Mouse (Mus musculus) CH12F3 (cell line): ENCODE results near the gene Thrap3.

Experiments used
- in situ Hi-C: fragments of 300-500 bp; cut with MboI; formaldehyde crosslinking; loops from 2 replicates; pipeline ENCODE4 v1.14.3; 2020; ENCODE audit warnings: low sequenced_read_pairs

The Thrap3 gene

DNA sequence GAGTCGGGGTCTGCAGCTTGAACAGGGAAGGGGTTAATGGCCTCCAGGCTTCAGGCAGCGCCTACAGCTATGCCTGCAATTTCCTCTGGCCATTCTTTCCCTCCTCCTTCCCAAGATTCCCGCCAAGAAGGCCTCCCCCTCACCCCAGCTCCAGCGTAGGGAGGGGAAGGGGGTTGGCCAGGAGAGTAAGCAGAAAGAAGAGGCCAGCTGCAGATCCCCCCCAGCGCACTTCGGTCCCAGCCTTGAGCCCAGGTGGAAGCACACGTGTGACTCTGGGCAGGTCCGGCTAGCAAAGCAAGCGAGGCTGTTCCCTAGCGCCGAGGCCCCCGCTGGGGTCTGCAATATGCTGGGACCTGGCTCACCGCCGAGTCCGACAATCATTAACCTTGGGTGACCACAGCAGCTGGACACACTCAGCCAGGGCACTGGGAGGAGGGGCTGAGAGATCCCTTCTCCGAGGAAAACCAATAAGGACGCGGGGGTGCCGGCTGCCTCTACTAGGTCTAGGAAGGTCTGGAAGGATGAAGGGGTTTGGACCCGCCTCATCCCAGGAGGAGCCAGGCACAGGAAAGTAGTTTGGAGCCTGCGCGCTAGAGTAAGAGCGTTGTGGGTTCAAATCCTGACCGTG is 54.9 kb downstream of the Thrap3 start, which contains the start of gene Eva1b:
Eva1b (plus strand) TSS at position 212 of the 628 bp plus-strand sequence.
- in situ Hi-C loops, result no loop called here

DNA sequence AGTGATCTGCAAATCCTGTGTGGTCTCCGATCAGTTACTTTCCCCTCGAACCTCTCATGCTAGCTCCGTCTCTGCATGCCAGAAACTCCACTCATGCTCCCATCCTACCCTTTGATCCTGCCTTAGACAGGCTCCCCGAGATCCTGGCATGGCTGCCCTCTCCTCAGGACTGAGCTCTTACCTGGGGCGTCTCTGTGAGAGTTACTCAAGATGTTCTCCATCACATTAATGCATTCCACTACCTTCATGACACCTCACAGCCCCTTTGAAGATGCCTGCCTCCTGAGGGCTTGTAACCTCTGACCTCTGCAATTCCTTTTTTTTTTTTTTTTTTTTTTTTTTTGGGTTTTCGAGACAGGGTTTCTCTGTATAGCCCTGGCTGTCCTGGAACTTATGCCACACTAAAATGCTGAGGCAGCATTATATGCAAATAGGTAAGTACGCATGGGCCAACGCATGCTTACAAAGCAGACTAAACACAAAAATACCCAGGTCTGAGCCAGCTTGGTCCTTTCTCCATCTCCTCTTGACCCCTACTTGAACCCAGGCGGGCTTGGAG is 55.5 kb downstream of the Thrap3 start:
- in situ Hi-C loops, result no loop called here

DNA sequence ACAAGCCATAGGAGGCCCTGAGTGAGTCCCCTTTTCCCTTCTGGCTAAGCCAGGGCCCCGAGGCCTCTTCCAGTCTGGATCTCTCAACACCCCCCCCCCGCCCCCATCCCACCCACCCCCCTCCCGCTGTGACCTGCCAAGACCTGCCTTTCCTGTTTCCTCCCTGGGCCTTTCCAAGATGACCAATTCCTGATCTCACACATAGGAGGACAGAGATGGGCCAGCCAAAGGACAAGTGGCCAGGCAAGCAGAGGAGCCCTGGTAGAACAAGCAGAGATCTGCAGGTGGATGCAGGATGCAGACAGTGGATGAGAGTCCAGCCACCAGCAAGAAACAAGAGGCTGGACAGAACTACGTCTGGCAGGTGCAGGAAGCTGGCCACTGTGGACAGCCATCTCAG is 57.2 kb downstream of the Thrap3 start:
- in situ Hi-C loops, result no loop called here

DNA sequence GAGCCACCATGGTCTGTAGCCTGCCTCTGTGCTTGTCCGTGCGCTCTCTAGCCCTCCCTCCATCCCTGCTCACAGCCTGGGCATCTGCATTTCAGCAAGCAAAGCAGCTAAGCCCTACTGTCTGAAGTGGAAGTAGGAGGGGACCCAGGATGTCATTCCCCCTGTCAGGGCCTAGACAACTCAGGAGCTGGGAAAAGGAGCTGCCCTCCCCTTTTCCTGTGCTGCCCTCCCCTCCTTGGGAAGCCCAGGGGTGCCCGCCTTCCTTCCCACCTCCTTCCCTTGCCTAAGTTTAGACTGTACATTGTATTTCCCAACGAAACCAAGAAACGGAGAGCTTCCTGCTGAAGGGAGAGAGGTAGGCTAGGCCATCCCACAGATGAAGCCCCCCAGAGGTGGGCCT is 61.5 kb downstream of the Thrap3 start:
- in situ Hi-C loops, result no loop called here

DNA sequence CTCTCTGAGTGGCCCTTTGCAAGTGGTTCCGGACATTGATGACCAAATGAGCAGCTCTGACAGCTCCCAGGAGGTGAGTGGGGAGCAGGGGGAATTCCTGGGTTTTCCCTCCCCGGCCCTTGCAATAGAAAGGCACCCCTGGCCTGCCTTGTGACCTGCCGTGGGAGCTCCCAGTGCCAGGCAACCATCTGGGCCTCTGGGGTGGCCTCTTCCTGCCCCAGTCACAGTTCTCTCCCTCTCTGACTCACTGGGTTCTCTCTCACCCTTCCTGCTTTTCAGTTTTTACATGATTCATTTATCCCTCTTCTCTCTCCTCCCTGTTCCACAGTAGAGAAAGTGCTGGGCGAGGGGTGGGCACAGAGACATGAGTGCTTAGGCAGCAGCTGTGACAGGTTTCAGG is 64.8 kb downstream of the Thrap3 start:
- in situ Hi-C loops, result no loop called here

DNA sequence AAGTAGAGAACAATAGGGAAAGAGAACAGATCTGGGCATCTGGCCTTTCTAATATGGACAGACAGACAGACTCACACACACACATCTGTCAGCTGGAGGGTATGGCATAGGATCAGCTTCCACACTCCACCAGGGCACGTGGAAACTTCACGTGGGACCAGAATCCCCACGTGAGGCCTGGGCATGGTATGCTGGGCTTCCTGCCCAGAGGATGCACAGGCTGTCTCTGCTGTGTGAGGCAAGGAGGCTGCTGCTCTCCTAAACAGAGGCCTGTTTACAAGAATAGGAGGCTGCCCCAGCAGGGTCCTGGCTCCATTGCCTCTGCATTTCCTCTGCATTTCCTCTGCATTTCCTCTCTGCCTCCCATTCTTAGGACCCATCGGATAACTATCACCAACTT is 67.9 kb downstream of the Thrap3 start:
- in situ Hi-C loops, result no loop called here

DNA sequence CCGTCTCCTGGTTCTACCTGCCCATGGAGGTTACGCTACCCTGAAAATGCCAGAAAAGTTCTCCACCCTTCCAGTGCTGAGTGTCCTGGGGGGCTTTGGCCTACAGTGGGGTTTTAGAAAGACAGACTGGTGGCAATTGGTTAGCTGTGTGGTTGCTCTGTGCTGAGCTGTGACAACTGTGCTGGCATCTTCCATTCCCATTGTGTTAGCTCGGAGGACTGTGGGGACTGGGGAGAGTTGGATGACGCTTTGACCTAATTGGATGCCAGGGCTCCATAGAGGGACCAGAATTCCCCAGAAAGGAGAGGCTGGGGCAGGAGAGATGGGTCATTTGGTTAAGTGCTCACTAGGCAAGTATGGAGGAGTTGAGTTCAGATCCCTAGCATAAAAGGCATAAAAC is 68.3 kb downstream of the Thrap3 start:
- in situ Hi-C loops, result no loop called here

DNA sequence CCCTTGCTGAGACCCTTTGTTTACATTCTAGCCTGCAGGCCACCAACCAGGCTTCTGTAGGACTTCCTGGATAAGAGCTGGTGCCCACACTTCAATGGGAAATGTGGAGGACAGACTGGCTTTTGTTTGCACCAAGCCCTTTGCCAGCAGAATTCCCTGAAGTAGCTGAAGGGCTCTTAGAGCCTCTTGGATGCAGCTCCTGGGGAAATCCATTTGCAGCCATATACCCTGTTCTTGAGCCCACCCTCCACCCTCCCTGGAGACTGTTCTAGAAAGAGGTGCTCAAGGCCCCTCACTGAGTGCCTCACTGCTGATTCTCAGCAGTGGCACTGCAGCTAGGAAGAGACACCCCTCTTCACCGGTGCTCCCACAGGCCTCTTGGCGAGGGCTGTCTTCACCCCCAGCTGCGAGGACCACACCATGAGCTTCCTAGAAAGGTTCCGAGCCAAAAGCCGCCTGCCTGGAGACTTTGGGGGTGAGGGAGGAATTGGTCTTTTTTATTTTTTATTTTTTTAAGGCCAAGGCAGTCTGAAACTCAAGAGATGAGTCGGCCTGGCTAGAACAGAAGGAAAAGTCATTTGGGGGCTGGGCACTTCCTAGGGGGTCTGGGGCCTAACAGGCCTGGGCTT is 69.8 kb downstream of the Thrap3 start:
- in situ Hi-C loops, result no loop called here

DNA sequence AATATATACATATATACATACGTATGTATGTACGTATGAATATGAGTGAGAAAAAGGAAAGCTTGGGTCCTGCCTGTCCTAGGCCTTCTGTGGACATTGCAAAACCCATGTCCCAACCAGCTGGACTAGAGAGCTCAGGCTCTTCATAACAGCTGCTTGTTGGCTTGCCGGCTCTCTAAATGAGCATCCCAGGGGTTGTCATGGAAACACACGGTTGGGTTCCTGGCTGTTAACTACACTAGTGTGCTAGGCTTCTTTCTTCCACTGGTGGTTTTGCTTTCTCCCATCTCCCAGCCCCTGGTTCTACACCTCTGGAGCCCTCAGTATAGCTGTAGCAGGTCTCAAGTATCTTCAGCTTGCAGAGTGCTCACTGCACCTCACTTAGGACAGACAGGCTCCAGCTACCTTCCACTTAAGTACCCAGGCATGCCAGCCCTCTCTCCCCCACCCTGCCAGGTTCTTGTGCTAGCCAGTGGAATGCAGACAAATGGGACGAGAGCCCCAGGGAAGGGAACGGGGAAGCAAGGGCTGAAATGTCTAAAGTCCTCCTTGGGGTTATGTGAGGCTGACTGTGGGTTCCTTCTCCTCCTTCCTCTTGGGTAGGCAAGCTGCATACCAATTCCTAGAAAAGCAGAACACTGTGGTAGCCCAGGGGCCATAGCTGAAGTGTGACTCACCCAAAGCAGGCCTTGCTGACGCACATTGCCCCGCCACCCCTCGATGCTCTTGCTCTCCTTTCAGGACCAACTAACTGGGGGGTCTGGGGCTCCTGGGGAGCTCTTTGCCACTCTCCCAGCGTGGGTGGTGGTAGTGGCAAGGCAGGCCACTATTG is 71.1 kb downstream of the Thrap3 start:
- in situ Hi-C loops, result no loop called here

DNA sequence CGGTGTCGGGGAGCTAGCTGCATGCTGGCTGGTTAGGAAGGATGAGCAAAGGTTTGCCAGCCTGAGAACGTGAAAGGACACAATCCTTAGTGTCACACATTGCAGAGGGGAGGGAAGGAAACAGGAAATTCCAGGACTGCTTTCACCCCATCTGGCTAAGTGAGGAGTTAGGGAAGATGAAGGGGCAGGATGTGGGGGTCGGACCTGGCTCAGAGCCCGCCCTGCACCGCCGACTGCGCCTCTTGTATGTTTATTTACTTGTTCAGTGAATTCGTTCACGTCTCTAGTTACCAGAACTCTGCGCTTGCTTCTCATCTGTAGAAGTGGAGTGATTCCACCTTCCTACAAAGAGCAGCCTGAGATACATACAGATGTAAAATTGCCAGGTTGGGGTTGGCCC is 72.1 kb downstream of the Thrap3 start:
- in situ Hi-C loops, result no loop called here

DNA sequence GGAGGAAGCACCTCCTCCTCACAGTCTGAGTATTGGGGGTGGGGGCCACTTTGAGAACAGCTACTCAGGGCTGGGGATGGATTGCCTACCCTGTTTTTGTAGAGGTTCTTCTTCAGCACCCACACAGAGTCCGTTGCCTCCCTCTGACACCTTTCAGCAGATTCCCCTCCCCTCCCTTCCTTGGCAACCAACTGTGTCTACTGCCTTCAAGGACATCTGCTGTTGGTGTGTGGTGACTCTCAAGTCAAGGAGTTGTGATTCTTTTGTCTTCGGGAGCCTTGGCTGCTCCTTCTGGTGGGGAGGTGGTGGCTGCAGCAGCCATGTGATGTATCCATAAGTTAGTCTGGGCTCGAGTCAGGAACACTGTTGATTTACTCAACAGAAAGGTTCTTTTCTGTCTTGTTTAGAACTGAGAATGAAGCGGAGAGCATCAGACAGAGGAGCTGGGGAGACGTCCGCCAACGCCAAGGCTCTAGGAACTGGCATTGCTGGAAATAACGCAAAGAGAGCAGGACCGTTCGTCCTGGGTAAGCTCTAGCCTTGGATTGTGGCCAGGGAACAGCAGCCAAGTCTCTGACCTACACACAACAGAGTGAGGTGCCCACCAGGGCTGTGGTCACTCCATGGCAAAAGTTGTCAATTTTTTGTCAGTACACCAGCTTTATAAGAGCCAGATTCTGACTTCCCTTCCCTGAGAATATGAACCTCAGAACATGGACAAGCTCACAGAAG is 79.1 kb downstream of the Thrap3 start:
- in situ Hi-C loops, result no loop called here

DNA sequence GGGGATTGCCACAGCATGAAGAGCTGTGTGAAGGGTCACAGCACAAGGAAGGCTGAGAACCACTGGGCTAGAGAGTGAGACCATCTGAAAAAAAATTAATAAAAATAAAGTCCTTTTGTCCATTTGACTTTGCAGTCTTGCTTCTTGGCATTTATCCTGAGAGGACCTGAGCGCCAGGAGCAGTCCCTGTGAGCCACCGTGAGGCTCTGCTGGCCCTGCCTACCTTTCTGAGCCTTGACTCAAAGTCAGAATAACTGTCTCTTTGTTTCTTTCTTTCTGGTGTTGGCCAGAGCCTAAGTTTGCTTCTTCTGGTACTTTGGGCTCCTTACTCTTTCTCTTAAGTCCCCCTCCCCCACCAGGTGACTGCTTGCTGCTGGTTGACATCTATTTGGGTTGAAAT is 82.1 kb downstream of the Thrap3 start:
- in situ Hi-C loops, result no loop called here

DNA sequence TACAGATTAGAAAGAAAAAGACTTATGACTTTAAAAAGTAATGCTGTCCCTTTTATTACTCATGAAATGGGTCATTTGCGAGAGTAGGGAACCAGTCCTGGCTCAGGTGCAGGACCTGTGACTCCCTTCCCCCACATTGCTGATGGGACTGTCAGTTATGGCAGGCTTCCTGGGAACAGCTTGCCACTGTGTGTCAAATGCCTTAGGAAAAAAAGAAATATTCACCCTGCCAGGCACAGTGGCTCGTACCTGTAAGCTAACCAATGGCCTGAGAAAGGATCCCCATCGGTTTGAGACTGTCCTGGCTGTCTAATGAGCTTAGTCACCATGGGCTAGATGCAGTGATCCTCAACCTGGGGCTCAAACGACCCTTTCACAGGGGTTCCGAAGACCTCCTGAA is 82.5 kb downstream of the Thrap3 start:
- in situ Hi-C loops, result no loop called here

DNA sequence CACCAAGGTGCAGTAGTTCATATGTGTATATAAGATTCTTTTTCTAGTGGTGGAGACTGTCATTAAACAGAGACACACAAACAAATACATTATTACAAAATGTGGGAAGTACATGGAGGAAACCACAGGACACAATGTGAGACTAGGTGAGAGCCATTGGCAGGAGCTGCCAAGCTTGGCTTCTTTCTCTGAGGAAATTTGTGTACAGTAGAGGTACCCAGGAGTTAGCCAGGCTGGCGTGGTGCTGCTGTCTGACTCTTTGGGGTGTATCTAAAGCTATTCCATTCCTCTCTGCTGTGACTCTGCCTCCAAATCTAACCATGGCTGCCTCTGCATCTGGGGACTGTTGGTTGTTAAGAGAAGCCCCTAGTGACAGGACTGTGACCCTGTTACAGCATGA is 83.5 kb downstream of the Thrap3 start:
- in situ Hi-C loops, result no loop called here

DNA sequence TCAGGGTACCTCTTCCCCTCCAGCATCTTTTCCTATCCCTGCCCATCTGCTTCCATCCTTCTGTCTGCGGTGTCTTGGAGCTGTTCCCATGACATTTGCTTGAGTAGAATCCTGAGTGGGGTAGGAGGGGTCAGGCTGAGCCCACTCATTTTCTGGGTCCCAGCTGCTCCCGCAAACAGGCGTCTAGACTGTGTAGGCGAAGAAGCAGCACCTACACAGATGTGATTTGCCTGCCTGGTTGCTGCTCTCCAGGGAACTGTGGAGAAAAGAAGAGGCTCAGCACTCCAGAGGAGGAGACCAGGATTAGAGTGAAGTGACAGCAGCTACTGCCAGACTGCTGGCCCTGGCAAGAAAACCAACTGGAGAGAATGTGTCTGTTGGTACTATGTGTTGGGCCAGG is 83.9 kb downstream of the Thrap3 start:
- in situ Hi-C loops, result no loop called here

DNA sequence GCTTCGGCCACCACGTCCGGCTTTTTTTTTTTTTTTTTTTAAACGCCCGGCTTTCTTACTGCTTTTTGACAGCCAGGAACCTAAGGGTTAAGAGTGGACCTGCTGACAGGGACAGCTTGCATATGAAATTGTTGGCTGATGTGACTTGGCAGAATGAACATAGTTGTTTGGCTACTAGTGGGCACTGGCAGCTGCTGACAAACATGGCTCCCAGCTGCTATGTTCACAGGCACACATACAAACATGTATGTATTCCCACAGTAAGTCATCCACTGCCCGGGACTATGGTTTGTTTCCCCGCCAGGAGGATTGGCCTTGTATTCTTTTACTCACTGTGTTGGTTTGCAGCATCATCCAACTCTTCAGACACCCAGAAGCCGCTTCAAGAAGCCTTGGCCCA is 85.4 kb downstream of the Thrap3 start:
- in situ Hi-C loops, result no loop called here

DNA sequence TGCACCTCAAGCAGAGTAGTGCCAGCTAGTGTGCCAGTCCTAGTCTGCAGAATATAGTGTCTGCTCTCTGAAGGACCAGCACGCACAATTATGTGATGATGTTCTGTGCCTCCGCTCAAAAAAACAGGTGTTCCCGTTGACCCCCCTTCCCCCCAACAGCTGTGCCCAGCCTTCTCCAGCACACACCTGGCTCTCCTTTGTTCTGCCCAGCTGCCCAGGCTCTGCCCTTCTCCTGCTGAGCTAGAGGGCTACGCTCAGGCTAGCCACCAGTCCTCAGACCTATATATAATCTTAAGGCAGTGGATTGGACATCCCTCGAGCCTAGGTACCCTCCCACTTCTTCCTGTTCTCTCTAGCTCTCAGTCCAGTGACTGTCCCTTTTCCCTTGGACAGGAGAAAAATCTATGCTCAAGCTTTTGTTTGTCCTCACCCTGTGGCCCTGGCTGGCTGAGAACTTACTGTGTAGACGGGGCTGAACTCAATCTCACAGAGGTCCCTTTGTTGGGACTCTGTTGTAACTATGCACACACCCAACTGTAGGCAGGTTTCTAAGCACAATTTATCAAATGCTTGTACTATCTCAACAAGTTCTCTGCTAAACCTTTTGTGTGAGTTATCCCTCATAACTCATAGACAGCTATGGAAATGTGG is 86.6 kb downstream of the Thrap3 start:
- in situ Hi-C loops, result no loop called here

DNA sequence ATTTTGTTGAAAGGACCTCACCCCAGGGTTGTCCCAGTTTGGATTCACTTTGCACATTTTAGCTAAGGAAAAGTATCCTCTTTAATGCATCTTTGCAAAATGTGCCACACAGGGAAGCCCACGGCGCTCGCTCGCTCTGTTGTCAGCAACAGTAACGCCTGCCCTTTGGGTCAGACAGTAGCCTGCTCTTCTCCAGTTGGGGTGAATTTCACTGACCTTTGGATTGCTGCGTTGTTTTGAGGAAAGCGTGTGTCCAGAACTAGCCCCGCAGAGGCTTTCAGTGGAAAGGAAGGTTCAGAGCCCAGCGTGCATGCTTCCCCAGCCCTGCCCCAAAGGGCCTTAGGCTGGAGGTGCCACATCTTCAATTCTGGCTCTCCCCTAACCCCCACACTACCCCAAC is 87.1 kb downstream of the Thrap3 start:
- in situ Hi-C loops, result no loop called here
